Mouse (Mus musculus): ENCODE measurements at regions not wholly inside any gene's neighbourhood (a gene's known extent, or its start where the extent isn't known, plus 50 kb on each side); places are given as distances from the start of the nearest gene placed in this dataset.

DNA sequence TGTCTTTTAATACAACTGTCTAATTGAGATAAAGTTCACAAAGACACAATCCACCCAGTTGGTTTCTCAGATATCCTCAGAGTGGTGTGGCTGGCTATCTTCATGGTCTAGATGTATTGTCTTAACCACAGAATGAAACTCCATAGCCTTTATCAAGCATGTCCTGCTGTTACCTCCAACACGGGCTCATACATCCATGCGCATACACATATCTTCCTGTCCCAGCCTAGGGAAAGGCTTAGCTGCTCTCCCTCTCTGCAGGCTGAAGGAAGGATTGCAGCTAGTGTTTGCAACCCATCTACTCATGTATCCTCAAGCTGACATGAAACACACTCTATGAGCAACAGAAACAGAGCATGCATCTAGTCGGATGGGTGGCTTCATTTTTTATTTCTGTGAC, 517.2 kb upstream of the Mgmt start:
- no peak for TF ChIP-seq CTCF (IDR thresholded peaks at IDR 0.05; ENCODE audit: insufficient read depth, low read length)
- TF ChIP-seq POLR2A (IDR thresholded peaks at IDR 0.05; ENCODE audit: borderline replicate concordance, extremely low read depth, low read depth, low read length), result no peak

Measured in lung, adult 2 months (tissue).